Mouse (Mus musculus) lung, adult 2 months (tissue): Measurements from ENCODE around the gene Gys1.

Experiments
- CTCF ChIP-seq: fragments of 200-500 bp; IDR thresholded peaks from 2 replicates; pipeline ENCODE4 v1.5.1; 2011; ENCODE audit warnings: mild to moderate bottlenecking, low read length, control low read depth; ENCODE audit not compliant: insufficient read depth
- POLR2A ChIP-seq: fragments of 200-500 bp; IDR thresholded peaks from 2 replicates; pipeline ENCODE4 v1.6.1; 2011; ENCODE audit warnings: low read depth, mild to moderate bottlenecking, control low read depth, low read length, borderline replicate concordance; ENCODE audit errors: extremely low read depth

DNA sequence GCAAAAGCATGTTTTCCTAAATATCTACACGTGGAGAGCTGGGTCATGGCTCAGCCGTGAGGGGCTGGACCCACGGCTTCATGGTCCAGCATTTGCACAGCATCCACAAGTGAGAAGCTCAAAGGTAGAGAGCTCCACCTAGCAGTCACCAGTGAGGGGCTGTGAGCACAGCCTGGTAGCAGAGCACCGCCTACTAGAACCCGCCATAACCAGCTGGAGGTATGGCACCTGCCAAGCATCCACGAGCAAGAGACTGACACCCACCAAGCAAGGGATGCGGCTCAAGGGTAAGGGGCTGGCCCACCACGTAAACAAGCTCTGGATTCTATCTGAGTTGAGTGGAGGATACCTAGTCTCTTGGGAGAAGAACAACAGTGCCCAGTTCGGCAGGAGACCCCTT is 30.9 kb downstream of the Gys1 start:
- TF ChIP-seq CTCF, result no peak
- no peak for TF ChIP-seq POLR2A
